Mouse (Mus musculus): ENCODE measurements at regions not wholly inside any gene's neighbourhood (a gene's known extent, or its start where the extent isn't known, plus 50 kb on each side); places are given as distances from the start of the nearest gene placed in this dataset.

DNA sequence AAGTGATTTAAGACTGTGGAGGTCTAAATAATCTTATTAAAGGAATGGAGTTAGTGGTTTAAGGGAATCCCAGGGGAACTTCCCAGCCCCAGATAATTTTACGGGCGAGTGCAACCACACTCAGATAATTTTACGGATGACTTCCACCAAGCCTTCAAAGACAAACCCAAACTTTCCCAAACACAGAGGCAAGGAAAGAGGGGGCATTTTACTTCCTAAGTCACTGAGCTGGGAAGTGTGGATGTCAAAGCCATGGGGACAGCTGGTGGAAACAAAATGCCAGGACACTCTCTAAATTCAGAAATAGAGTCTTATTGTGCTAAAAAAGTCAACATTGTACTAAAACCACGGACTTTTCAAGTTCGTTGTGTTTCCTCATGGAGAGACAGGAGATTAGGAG, 227.9 kb upstream of the BB014433 start:
- DNase-seq (ENCODE audit: extremely low spot score, low read depth, low spot score) = no peak

- DNase-seq (ENCODE audit: extremely low spot score, low read depth, low spot score) = no peak
These were observed 226.1 kb upstream of the BB014433 start for GRCm38 (mm10) chr8:15271793-15272587.

DNA sequence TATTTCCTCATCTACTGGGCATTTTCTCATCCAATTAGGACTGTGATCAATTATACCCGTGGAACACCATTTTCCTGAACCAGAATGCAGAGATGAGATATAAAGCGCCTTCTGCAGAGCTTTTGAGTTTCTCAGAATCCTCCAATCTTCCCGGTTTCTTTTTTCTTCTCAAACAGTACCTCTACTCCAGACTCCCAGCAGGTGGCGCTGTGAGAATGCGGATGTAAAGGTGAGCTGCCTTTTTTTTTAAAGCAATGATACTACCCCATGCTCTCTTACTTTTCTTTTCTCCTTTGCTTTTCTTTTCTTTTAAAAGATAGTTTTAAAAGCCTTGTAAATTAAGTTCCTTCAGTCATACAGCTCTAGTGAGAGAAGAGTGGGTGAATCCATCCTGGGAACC, 224.4 kb upstream of the BB014433 start:
- peak; percentile 58 for DNase-seq (ENCODE audit: extremely low spot score, low read depth, low spot score)

DNA sequence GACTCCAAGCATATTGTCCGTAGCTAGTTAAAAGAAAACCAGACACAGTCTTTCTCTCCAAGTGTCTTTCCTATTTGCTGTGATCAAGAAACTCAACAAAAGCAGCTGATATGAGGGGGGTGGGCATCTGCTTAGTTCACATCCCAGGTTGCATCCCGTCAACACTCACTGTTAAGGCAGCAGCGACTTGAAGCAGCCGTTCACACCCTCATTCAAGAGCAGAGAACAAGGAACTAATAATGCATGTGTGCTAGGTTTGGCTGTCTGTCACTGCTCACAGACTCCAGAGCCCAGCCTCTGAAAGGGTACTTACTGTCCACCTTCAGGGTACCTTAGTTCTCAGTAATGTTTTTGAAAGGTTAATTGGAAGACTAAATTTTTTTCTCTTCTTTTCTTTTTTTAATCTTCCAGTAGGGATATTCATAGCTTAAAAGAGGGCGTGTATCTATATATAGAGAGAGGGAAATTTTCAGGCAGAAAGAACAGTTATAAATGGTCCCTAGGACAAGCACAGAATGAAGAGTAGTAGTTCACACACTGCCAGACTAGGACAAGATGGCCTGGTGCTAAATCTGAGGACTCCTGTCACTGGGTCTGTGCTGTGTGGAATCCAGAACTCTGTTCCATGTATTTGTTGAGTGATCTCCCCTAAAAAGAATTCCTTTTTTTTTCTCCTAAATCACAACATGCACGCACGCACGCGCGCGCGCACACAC, 199.1 kb upstream of the BB014433 start:
- no peak for DNase-seq (ENCODE audit: extremely low spot score, low read depth, low spot score)

DNA sequence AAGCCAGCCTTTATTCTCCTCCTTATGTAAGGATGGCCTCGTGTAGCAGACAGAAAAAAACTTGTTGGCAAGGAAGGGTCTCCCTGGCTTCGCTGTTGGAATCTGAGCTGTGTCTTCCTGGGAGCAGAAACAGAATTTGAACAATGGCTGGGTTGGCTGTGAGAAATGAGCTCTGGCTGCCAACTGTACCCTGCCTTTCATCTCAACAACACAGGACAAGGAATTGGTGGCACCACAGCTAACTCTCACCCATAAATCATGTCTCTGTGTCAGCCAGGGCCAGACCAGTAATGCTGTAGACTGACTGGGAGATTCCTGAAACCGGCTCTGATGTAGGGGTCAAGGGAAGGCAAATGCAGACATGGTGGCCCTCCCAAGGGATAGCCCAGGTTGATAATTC, 189.5 kb upstream of the BB014433 start:
- no peak for DNase-seq (ENCODE audit: extremely low spot score, low read depth, low spot score)

DNA sequence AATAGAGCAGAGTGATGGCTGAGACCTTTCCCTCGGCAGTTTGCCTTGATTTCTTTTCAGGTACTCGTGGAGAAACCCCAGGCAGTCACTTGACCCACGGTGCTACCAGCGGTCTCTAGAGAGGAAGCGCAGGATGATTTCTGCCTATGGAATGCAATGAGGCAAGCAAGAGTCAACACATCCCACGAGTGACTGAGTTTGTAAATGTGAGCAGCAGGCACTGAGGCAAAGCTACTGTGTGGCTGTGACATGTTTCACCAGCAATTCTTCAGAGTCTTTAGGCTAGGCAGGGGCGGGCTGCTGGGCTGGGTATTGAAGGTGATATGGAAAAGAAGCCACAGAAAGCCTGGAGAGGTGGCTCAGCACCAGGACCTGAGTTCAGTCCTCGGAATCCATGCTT, 187.4 kb upstream of the BB014433 start:
- DNase-seq (ENCODE audit: extremely low spot score, low read depth, low spot score) = no peak

- no peak for DNase-seq (ENCODE audit: extremely low spot score, low read depth, low spot score)
These were observed 184.3 kb upstream of the BB014433 start for GRCm38 (mm10) chr8:15230217-15230616.

- DNase-seq (ENCODE audit: extremely low spot score, low read depth, low spot score) = peak; percentile 39
These were observed 175.5 kb upstream of the BB014433 start for GRCm38 (mm10) chr8:15221211-15221912.

DNA sequence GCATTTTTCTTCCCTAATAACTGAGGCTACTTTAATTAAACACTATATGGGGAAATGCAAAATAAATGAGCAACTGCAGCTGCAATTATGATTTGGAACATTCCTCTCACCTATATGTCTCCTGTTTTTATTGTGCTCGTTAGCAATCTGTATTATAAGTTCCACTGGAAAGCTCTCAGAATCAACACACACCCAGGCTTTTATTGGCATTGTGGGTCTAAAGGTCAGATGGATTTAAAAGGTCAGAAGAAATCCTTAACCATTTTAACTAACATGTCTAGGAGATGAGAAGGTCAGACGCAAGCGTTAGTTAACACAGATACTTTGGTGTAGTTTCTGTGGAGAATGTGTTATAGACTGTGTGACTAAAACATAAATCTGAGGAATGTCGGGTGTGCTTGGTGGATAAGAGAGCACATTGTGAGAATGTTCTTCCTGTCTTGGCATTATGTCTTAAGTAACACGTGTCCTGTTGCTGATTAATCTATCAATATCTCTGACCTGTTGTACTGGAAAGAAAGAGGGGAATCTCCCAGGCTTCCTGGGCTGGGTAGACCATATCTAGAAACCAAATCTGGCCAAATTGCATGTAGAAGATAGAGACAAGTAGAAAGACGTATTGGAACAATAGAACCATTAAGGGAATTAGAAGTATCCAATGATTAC, 164.1 kb upstream of the BB014433 start:
- DNase-seq (ENCODE audit: extremely low spot score, low read depth, low spot score) = no peak

DNA sequence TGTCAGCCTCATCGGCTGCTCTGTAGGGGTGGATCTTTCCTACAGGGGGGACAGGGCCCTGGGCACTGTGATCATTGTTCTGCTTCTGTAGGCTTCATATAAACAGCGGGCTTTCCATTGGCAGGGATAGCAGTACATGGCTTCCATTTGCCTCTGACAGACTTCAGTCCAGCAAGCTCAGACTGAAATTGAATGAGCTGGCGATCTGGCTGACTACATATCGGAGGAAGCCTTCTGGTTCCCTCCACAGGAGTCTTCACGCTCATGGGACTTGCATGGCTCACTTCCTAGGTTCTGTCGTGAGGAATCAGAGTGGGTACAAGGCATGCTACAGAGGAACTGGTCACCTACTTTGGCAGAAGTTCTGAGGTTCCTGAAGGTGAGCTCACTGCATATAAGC, 155.7 kb upstream of the BB014433 start:
- DNase-seq (ENCODE audit: extremely low spot score, low read depth, low spot score) = no peak

GRCm38 (mm10) chr8:15190708-15191107, 144.8 kb upstream of the BB014433 start:
- no peak for DNase-seq (ENCODE audit: extremely low spot score, low read depth, low spot score)

GRCm38 (mm10) chr8:15189079-15189612, 143.3 kb upstream of the BB014433 start:
- DNase-seq (ENCODE audit: extremely low spot score, low read depth, low spot score) = no peak

Data from hindlimb bud, embryonic 11.5 days (tissue).